Mouse (Mus musculus) myocyte (in vitro differentiated cells): ENCODE data around the gene Cbx8.

Experiments
- CEBPB ChIP-seq: IDR thresholded peaks from 2 replicates; pipeline ENCODE4 v1.6.1; 2011; ENCODE audit warnings: mild to moderate bottlenecking, moderate library complexity; ENCODE audit not compliant: poor library complexity, insufficient read depth, severe bottlenecking
- E2F4 ChIP-seq: IDR thresholded peaks from one replicate; pipeline ENCODE4 v1.6.1; 2011; ENCODE audit warnings: mild to moderate bottlenecking, control low read depth, moderate library complexity; ENCODE audit not compliant: insufficient read depth
- MAX ChIP-seq: IDR thresholded peaks from one replicate; pipeline ENCODE4 v1.6.1; 2011; ENCODE audit warnings: low read depth, mild to moderate bottlenecking, control low read depth
- MYOG ChIP-seq, 3 experiments: IDR thresholded peaks; one replicate each; pipeline ENCODE4 v1.6.1; 2011; ENCODE audit warnings: control low read depth in 2 of 3, low read depth in 2 of 3, mild to moderate bottlenecking in 2 of 3; ENCODE audit not compliant: insufficient read length in 2 of 3, control insufficient read depth in 1 of 3, insufficient read depth in 1 of 3
- POLR2A ChIP-seq: IDR thresholded peaks from one replicate; pipeline ENCODE4 v1.6.1; 2011; ENCODE audit warnings: low read depth, mild to moderate bottlenecking, control low read depth, moderate library complexity; ENCODE audit not compliant: insufficient read length
- TCF12 ChIP-seq: IDR thresholded peaks from one replicate; pipeline ENCODE4 v1.6.1; 2011; ENCODE audit warnings: mild to moderate bottlenecking, control low read depth; ENCODE audit not compliant: poor library complexity, insufficient read depth, severe bottlenecking
- USF1 ChIP-seq: IDR thresholded peaks from one replicate; pipeline ENCODE4 v1.6.1; 2011; ENCODE audit warnings: low read depth, mild to moderate bottlenecking, control low read depth, moderate library complexity

DNA sequence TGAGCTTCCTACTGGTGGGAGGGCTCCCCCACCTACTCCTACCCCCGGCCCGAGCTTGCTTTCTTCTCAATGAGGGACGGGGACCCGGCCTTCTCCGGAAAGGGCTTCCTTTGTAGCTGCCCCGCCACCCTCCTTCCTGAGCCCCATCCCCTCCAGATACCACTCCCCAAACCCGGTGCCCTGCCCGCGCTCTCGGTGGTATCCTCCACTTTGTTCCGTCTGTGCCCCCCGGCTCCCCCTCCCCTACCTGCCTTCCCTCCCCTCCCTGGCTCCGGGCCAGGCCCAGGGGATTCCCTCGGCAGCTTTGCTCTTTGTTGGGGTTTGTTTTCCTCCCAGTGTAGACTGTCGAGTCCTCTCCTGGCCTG lies 17.2 kb downstream of the Cbx8 start:
- TF ChIP-seq POLR2A = no peak
- no peak for TF ChIP-seq CEBPB
- no peak for TF ChIP-seq TCF12
- no peak for TF ChIP-seq E2F4
- TF ChIP-seq USF1 = no peak
- TF ChIP-seq MAX = no peak
- no peak for TF ChIP-seq MYOG (IDR thresholded peaks at IDR 0.05; ENCODE audit: control insufficient read depth in 1 of 3, insufficient read depth in 1 of 3, insufficient read length in 2 of 3, low read depth in 2 of 3)
